Mouse (Mus musculus) bone marrow macrophage, adult 2 months (primary cell): ENCODE results near the gene Tas1r3.

Experiments
- CTCF ChIP-seq: IDR thresholded peaks from 2 replicates; pipeline ENCODE4 v1.5.1; 2012; ENCODE audit warnings: low read depth, mild to moderate bottlenecking, low read length, moderate library complexity
- POLR2A ChIP-seq: IDR thresholded peaks from 2 replicates; pipeline ENCODE4 v1.6.1; 2012; ENCODE audit warnings: mild to moderate bottlenecking, low read depth, low read length, borderline replicate concordance

GRCm38 (mm10) chr4:155838187-155839153 is 24.7 kb downstream of the Tas1r3 start:
- TF ChIP-seq POLR2A (no peak), CTCF (no peak)
